In the genomic region with DNA sequence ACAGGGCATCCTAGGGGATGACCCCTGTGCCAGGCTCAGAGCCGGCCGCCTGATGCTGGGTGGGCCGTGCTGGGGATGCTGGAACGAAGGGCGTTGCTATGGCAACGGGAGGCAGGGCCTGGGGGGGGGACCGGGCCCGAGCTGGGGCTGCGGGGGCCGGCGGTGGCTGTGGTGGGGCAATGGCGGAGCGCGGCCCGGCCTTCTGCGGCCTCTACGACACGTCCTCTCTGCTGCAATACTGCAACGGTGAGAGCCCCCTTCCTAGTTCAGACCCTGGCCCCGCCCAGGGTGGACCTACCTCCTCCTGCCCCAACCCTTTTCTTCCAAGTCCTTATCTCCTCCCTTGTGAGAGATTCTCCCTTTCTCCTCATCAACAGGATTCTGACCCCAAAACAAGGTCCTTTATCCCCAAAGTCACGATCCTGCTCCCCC, we compare ENCODE assay signal across 8 mouse cellular contexts. TPM values are rescaled to one million over a fixed set of nuclear protein-coding genes. Genes with fewer than 3 reads are reported as not detected.
A peak's percentile ranks its signal among the peaks of the same experiment; 100 is the strongest.
DNase-seq lines count a peak whose midpoint lies in the region; ATAC-seq and TF ChIP-seq lines count a peak whose summit lies in the region.

No protein-coding gene starts in this region.

- no peak for ATAC-seq in kidney, embryonic 16.5 days (ENCODE audit: low FRiP score, low TSS enrichment)
- peak; percentile 11; the same call in 1 of the 2 replicates for ATAC-seq in embryonic facial prominence, embryonic 11.5 days (replicated peaks; ENCODE audit: insufficient number of reproducible peaks, low FRiP score, low TSS enrichment, low read depth)
- ATAC-seq in activated CD4-positive, CD25-positive, alpha-beta regulatory T cell, adult 4 months, result no peak

- peaks cover 38% of the 10 kb centered on the region for H3K4me1 ChIP-seq in kidney, embryonic 16.5 days (ENCODE audit: insufficient read depth, low read length)
- H3K4me1 ChIP-seq in embryonic facial prominence, embryonic 11.5 days (ENCODE audit: control insufficient read depth, insufficient read depth, low read length), result peaks cover 3% of the 10 kb centered on the region; the same call in 1 of the 2 replicates
- H3K4me1 ChIP-seq in hindbrain, embryonic 10.5 days (replicated peaks), result peaks cover 65% of the 10 kb centered on the region
- peaks cover 69% of the 10 kb centered on the region for H3K4me1 ChIP-seq in midbrain, embryonic 10.5 days
- H3K4me1 ChIP-seq in thymus, adult 2 months (replicated peaks; ENCODE audit: control insufficient read depth, insufficient read depth, low read length), result peaks cover 14% of the 10 kb centered on the region

- H3K9me3 ChIP-seq in kidney, embryonic 16.5 days (ENCODE audit: low read length), result peaks cover 8% of the 10 kb centered on the region
- no peaks in the 10 kb centered on the region for H3K9me3 ChIP-seq in embryonic facial prominence, embryonic 11.5 days (replicated peaks; ENCODE audit: control insufficient read depth, low read length)
- 0 out of 2 replicates have a peak, but pooled peaks cover 4% of the 10 kb centered on the region for H3K9me3 ChIP-seq in hindbrain, embryonic 10.5 days
- H3K9me3 ChIP-seq in midbrain, embryonic 10.5 days (replicated peaks), result no peaks in the 10 kb centered on the region

- no peak overlapping the region for H3K9ac ChIP-seq in kidney, embryonic 16.5 days (replicated peaks; ENCODE audit: low read length)
- H3K9ac ChIP-seq in embryonic facial prominence, embryonic 11.5 days (replicated peaks; ENCODE audit: low read length), result peak overlapping the region; percentile 39

- no peak overlapping the region for H3K27ac ChIP-seq in kidney, embryonic 16.5 days (ENCODE audit: low read length)
- H3K27ac ChIP-seq in embryonic facial prominence, embryonic 11.5 days (replicated peaks; ENCODE audit: low read depth, low read length), result no peak overlapping the region
- H3K27ac ChIP-seq in hindbrain, embryonic 10.5 days, result peak overlapping the region; percentile 83
- H3K27ac ChIP-seq in midbrain, embryonic 10.5 days (replicated peaks), result peak overlapping the region; percentile 81
- H3K27ac ChIP-seq in thymus, adult 2 months (ENCODE audit: control insufficient read depth, insufficient read depth, low read length), result no peak overlapping the region

- peak overlapping the region; percentile 39 for H3K4me2 ChIP-seq in kidney, embryonic 16.5 days (replicated peaks; ENCODE audit: low read depth, low read length)
- H3K4me2 ChIP-seq in embryonic facial prominence, embryonic 11.5 days (ENCODE audit: low read depth, low read length), result peak overlapping the region; percentile 58

- no peak for TF ChIP-seq CTCF in thymus, adult 2 months (IDR thresholded peaks at IDR 0.05; ENCODE audit: borderline replicate concordance, control insufficient read depth, extremely low read depth, insufficient read depth, low read length, poor library complexity)

- WGBS in kidney, embryonic 16.5 days, result 9% methylated on average over 15 of the region's 21 CpGs
- WGBS in embryonic facial prominence, embryonic 11.5 days, result 2% methylated on average over 20 of the region's 21 CpGs
- WGBS in hindbrain, embryonic 10.5 days, result 4% methylated on average over 21 of the region's 21 CpGs
- WGBS in midbrain, embryonic 10.5 days, result 3% methylated on average over 21 of the region's 21 CpGs
- WGBS in thymus, adult 2 months, result 15% methylated on average over 18 of the region's 21 CpGs

- H3K36me3 ChIP-seq in kidney, embryonic 16.5 days (ENCODE audit: insufficient read depth, low read length), result no peaks in the 10 kb centered on the region
- no peaks in the 10 kb centered on the region for H3K36me3 ChIP-seq in embryonic facial prominence, embryonic 11.5 days (replicated peaks; ENCODE audit: control insufficient read depth, insufficient read depth, low read depth, low read length)
- H3K36me3 ChIP-seq in hindbrain, embryonic 10.5 days, result no peaks in the 10 kb centered on the region
- no peaks in the 10 kb centered on the region for H3K36me3 ChIP-seq in midbrain, embryonic 10.5 days
- H3K36me3 ChIP-seq in thymus, adult 2 months (ENCODE audit: control insufficient read depth, insufficient read depth, low read length), result no peaks in the 10 kb centered on the region

- peaks cover 60% of the 10 kb centered on the region for H3K27me3 ChIP-seq in kidney, embryonic 16.5 days (ENCODE audit: insufficient read depth, low read length)
- peaks cover 47% of the 10 kb centered on the region for H3K27me3 ChIP-seq in embryonic facial prominence, embryonic 11.5 days (ENCODE audit: control insufficient read depth, insufficient read depth, low read length)
- H3K27me3 ChIP-seq in hindbrain, embryonic 10.5 days (ENCODE audit: insufficient read depth, poor library complexity, severe bottlenecking), result peaks cover 66% of the 10 kb centered on the region
- peaks cover 63% of the 10 kb centered on the region for H3K27me3 ChIP-seq in midbrain, embryonic 10.5 days (ENCODE audit: low read depth, poor library complexity, severe bottlenecking)
- H3K27me3 ChIP-seq in thymus, adult 2 months (ENCODE audit: control insufficient read depth, insufficient read depth, low read length), result peaks cover 23% of the 10 kb centered on the region

- TF ChIP-seq POLR2A in thymus, adult 2 months (IDR thresholded peaks at IDR 0.05; ENCODE audit: control insufficient read depth, extremely low read depth, insufficient read depth, low read length, poor library complexity), result no peak

- H3K4me3 ChIP-seq in kidney, embryonic 16.5 days (ENCODE audit: low read length), result peak overlapping the region; percentile 25
- H3K4me3 ChIP-seq in embryonic facial prominence, embryonic 11.5 days (ENCODE audit: low read depth, low read length), result peak overlapping the region; percentile 33
- H3K4me3 ChIP-seq in hindbrain, embryonic 10.5 days, result peak overlapping the region; percentile 57
- H3K4me3 ChIP-seq in midbrain, embryonic 10.5 days, result peak overlapping the region; percentile 61
- H3K4me3 ChIP-seq in thymus, adult 2 months (ENCODE audit: control insufficient read depth, insufficient read depth, low read length), result no peak overlapping the region

- no peak for DNase-seq in kidney, adult 8-10 months
- DNase-seq in embryonic facial prominence, embryonic 11.5 days (ENCODE audit: low spot score), result no peak
- no peak for DNase-seq in hindbrain, embryonic 10.5 days (ENCODE audit: low spot score)
- DNase-seq in midbrain, embryonic 10.5 days (ENCODE audit: low spot score), result no peak
- no peak for DNase-seq in retina, postnatal 1 day
- DNase-seq in thymus, adult 2 months, result no peak

RNA-seq across cellular contexts. Expression of a gene that starts 0.3 kb away (rescaled TPM):
- polyA plus RNA-seq in kidney, embryonic 16.5 days (2015; fragmentation: Nextera tagmentation; extraction: Ambion mirVana), result 12.0 and 14.5 TPM in 2 replicates
- polyA plus RNA-seq in embryonic facial prominence, embryonic 11.5 days (2014; fragmentation: Nextera tagmentation; extraction: Ambion mirVana), result 2.1 and 2.3 TPM in 2 replicates
- polyA plus RNA-seq in hindbrain, embryonic 10.5 days (2016; fragmentation: Nextera tagmentation; extraction: Ambion mirVana), result 2.8 and 4.9 TPM in 2 replicates
- polyA plus RNA-seq in midbrain, embryonic 10.5 days (2016; fragmentation: Nextera tagmentation; extraction: Ambion mirVana), result 4.3 and 4.8 TPM in 2 replicates
- polyA plus RNA-seq in activated CD4-positive, CD25-positive, alpha-beta regulatory T cell, adult 4 months (2017; shearing (Covaris generic)), result 10 to 100 TPM in 1 of 2 experiments, 1 to 10 TPM in 1; 5.2 to 16.9 TPM
- 38.9 and 40.3 TPM in 2 replicates for polyA plus RNA-seq in thymus, adult 2 months (2012; rRNA removed)

RNA-seq across cellular contexts. Expression of a gene that starts 10.6 kb away (rescaled TPM):
- 0.37 and 0.60 TPM in 2 replicates for polyA plus RNA-seq in kidney, embryonic 16.5 days (2015; fragmentation: Nextera tagmentation; extraction: Ambion mirVana)
- polyA plus RNA-seq in embryonic facial prominence, embryonic 11.5 days (2014; fragmentation: Nextera tagmentation; extraction: Ambion mirVana), result 0.15 and 0.77 TPM in 2 replicates
- 0.95 and 1.3 TPM in 2 replicates for polyA plus RNA-seq in hindbrain, embryonic 10.5 days (2016; fragmentation: Nextera tagmentation; extraction: Ambion mirVana)
- polyA plus RNA-seq in midbrain, embryonic 10.5 days (2016; fragmentation: Nextera tagmentation; extraction: Ambion mirVana), result 0.60 and 1.5 TPM in 2 replicates
- not detected for polyA plus RNA-seq in activated CD4-positive, CD25-positive, alpha-beta regulatory T cell, adult 4 months (2017; shearing (Covaris generic))
- polyA plus RNA-seq in thymus, adult 2 months (2012; rRNA removed), result 0.73 and 0.79 TPM in 2 replicates

RNA-seq across cellular contexts. Expression of a gene that starts 27.0 kb away (rescaled TPM):
- 137 and 141 TPM in 2 replicates for polyA plus RNA-seq in kidney, embryonic 16.5 days (2015; fragmentation: Nextera tagmentation; extraction: Ambion mirVana)
- 157 and 171 TPM in 2 replicates for polyA plus RNA-seq in embryonic facial prominence, embryonic 11.5 days (2014; fragmentation: Nextera tagmentation; extraction: Ambion mirVana)
- 184 TPM in 2 replicates for polyA plus RNA-seq in hindbrain, embryonic 10.5 days (2016; fragmentation: Nextera tagmentation; extraction: Ambion mirVana)
- 168 and 180 TPM in 2 replicates for polyA plus RNA-seq in midbrain, embryonic 10.5 days (2016; fragmentation: Nextera tagmentation; extraction: Ambion mirVana)
- 10 to 100 TPM; 85.2 to 96.5 TPM for polyA plus RNA-seq in activated CD4-positive, CD25-positive, alpha-beta regulatory T cell, adult 4 months (2017; shearing (Covaris generic))
- polyA plus RNA-seq in thymus, adult 2 months (2012; rRNA removed), result 32.8 and 36.7 TPM in 2 replicates

RNA-seq across cellular contexts. Expression of a gene that starts 27.4 kb away (rescaled TPM):
- polyA plus RNA-seq in kidney, embryonic 16.5 days (2015; fragmentation: Nextera tagmentation; extraction: Ambion mirVana), result 15.1 and 16.1 TPM in 2 replicates
- polyA plus RNA-seq in embryonic facial prominence, embryonic 11.5 days (2014; fragmentation: Nextera tagmentation; extraction: Ambion mirVana), result 9.4 and 9.7 TPM in 2 replicates
- polyA plus RNA-seq in hindbrain, embryonic 10.5 days (2016; fragmentation: Nextera tagmentation; extraction: Ambion mirVana), result 16.7 and 22.1 TPM in 2 replicates
- 17.0 and 21.2 TPM in 2 replicates for polyA plus RNA-seq in midbrain, embryonic 10.5 days (2016; fragmentation: Nextera tagmentation; extraction: Ambion mirVana)
- polyA plus RNA-seq in activated CD4-positive, CD25-positive, alpha-beta regulatory T cell, adult 4 months (2017; shearing (Covaris generic)), result 10 to 100 TPM in 1 of 2 experiments, 1 to 10 TPM in 1; 8.9 to 11.6 TPM
- polyA plus RNA-seq in thymus, adult 2 months (2012; rRNA removed), result 15.3 and 18.2 TPM in 2 replicates

RNA-seq across cellular contexts. Expression of a gene that starts 35.8 kb away (rescaled TPM):
- 4.0 and 4.3 TPM in 2 replicates for polyA plus RNA-seq in kidney, embryonic 16.5 days (2015; fragmentation: Nextera tagmentation; extraction: Ambion mirVana)
- polyA plus RNA-seq in embryonic facial prominence, embryonic 11.5 days (2014; fragmentation: Nextera tagmentation; extraction: Ambion mirVana), result 1.4 and 1.8 TPM in 2 replicates
- 1.8 and 2.9 TPM in 2 replicates for polyA plus RNA-seq in hindbrain, embryonic 10.5 days (2016; fragmentation: Nextera tagmentation; extraction: Ambion mirVana)
- polyA plus RNA-seq in midbrain, embryonic 10.5 days (2016; fragmentation: Nextera tagmentation; extraction: Ambion mirVana), result 2.4 and 2.6 TPM in 2 replicates
- under 1 TPM in 1 of 2 experiments, not detected in 1; 0.30 TPM for polyA plus RNA-seq in activated CD4-positive, CD25-positive, alpha-beta regulatory T cell, adult 4 months (2017; shearing (Covaris generic))
- polyA plus RNA-seq in thymus, adult 2 months (2012; rRNA removed), result 4.2 and 5.5 TPM in 2 replicates

Comparison
In these comparisons a context has a peak if more than half of its experiments do, and no peak if none do; other contexts are left out.
1. H3K27ac ChIP-seq: peak in hindbrain, embryonic 10.5 days (single experiment) and midbrain, embryonic 10.5 days (single experiment); none in kidney, embryonic 16.5 days (single experiment), embryonic facial prominence, embryonic 11.5 days (single experiment) and thymus, adult 2 months (single experiment).